Mouse (Mus musculus) gastrocnemius, postnatal 14 days (tissue): ENCODE data around the gene 9230104L09Rik. TPM values are rescaled to one million over a fixed set of nuclear protein-coding genes. Genes with fewer than 3 reads are reported as not detected.

ENCODE experiments used
- DNase-seq: peaks from one replicate; pipeline ENCODE4 v3.0.0; 2021; ENCODE audit warnings: mixed read lengths
- intact Hi-C: fragments of 180-260 bp; cut with DNase I; formaldehyde crosslinking; loops from one replicate; pipeline ENCODE4 v1.15.1; 2025; ENCODE audit warnings: low total_unique reads
- total RNA-seq, 2 experiments: library from RNA; stranded (reverse); gene quantifications; 2 replicates each; pipeline ENCODE4 v1.2.3; 2021

Gene 9230104L09Rik
- total RNA-seq, 2 experiments from 2014 or later = 0.53 to 1.5 TPM

DNA sequence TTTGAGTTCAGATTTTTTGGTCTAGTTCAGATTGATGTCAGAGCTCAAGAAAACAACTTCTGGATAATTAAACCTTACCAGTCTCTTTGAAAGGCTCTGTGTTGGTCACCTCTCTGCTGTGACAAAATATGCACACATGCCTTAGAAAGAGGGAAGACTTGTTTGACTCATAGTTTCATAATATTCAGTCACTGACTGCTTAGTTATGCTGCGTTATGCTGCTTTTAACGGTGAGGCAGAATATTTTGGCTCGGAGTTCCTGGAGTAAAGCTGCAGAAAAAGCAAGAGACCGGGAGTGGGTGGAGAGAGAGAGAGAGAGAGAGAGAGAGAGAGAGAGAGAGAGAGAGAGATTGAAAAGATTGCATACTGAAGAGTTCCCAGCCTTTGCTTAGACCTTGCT, 3.8 kb downstream of the 9230104L09Rik start:
- intact Hi-C loops = no loop called here
- no peak for DNase-seq

DNA sequence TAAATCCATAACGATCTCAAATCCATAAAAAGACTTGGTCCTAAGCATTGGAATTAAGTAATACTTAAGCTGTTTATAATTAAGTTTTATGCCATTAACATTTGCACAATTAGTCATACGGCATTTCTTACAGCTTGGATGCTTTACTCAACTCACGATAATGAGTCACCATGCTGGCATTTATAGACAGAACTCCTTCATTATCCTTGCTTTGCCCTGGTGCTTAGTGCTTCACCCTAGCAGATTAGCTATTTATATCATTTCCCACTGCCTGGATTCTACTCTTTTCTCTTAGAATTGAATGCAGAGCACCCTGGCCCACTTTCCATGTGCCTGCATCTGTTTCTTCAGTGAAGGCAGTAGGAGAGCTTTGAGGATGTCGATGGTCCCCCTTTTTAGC, 7.3 kb downstream of the 9230104L09Rik start:
- intact Hi-C loops = no loop called here

DNA sequence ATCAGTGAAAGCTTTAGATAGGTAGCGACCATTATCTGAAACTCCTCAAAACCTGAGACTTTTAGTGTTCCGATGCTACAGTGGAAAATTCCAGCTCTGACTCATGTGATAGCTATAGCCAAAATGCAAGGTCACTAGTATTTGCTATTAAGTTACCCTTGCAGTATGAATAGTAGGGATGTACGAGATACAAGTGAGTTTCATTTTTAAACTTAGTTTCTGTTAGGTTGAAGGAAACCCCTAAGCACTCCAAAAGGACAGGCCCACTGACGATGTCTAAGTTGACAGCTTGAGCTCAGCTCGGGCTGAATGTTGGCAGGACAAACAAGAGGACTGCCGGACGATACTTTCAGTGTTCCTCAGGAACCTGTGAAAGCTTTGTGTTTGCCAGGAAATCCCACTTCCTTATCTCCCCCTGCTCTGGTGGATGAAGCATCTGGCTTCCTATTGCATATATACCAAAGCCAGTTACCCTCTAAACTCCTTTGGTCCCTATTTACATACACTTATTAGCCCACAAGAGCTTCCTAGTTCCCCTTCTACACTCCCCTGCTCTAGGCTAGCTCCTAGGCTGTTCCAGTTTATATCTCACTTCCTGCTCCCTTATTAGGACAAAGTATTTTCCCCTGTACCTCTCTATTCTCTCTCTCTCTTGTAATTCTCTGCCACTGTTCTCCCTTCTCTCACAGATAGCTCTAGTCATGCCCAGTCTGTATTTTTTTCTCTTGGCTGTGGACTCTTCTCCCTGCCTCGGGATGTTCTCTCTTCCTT, 8.0 kb downstream of the 9230104L09Rik start:
- no peak for DNase-seq
- intact Hi-C loops = no loop called here

More for the DNA sequence above, 7.3 kb downstream of the 9230104L09Rik start:
- DNase-seq = no peak

DNA sequence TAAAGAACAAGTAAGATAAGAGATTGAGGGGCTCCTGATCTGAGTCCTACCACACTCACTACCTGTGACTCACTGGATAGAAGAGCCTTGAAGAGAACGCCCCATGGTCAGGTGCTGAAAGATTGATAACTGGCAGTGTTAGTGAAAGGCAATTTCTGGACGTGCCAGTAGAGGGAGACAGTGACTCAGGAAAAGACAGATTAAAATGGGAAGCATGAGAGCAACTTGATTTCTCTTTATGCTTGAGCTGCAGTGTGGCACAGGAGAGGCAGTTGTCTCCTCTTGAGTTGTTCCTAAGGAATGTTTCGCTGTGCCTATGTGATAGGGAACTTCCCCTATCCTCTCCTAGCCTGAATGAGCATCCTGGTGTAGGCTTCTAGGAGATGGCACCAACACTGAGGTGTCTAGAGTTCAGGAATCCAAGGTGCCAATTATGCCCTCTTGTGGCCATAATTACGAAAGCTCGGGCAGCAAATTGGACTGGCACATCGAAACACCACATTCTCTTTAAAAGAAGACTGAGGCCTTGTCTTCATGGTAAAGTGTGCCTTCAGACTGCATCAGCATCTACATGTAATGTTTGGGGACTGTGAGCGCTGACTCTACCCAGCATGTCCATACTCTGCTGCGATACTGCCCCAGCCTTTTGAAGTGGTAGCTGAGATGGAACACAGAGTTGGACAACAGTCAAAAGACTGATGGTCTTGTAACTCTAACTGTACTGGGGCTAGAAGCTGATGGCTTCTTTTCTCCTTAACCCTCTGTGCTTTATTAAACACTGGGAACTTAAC, 13.5 kb downstream of the 9230104L09Rik start:
- peak; percentile 52 for DNase-seq
- intact Hi-C loops = no loop called here

DNA sequence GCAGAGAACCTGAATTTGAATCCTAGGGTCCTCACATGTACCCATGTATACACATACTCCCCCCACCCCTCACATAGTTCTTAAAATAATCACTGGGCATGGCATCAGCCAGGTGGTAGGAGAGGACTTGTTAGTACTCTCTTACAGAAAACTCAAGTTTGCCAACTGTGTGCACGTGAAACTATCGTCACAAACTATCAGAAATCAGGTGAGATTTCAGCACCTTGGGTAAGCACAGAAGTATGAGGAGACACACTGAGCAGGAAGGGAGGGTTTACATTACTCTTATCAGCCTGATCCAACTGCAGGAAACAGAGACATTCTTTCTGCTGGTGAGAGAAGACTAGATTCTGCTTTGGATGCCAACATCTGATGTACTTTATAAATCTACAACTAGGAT, 25.6 kb downstream of the 9230104L09Rik start:
- no peak for DNase-seq

DNA sequence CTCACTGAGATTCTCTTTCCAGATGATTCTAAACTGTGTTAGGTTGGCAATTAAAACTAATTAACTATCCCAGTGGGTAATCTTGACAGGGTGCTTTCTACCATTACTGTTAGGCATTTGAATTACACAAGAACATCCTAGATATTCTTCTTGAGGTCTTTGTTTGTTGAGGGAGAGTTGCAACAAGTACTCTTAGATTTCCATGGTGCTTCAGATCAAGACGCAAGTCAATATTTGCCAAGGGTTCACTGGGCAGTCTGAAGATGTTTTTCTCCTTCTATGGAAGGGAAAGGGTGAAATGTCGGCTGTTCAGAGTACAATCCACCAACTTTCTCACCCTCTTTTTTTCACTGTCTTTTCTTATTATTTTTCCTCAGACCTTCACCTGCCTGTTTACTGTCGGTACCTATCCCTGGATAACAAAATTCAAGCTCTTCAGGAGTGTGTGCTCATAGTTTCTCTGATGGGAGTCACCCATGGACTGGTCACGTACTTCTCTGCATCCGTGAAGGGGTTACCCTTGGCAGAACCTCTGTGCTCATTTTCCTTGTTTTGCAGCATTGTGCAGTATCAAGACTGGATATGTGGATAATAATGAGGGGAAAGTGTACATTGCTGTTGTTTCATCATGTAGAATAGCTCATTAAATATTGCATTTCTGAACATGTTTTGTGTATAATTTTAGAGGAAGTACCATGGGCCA, 26.6 kb downstream of the 9230104L09Rik start:
- no peak for DNase-seq
- intact Hi-C loops = no loop called here

More for the DNA sequence above, 25.6 kb downstream of the 9230104L09Rik start:
- intact Hi-C loops = no loop called here

DNA sequence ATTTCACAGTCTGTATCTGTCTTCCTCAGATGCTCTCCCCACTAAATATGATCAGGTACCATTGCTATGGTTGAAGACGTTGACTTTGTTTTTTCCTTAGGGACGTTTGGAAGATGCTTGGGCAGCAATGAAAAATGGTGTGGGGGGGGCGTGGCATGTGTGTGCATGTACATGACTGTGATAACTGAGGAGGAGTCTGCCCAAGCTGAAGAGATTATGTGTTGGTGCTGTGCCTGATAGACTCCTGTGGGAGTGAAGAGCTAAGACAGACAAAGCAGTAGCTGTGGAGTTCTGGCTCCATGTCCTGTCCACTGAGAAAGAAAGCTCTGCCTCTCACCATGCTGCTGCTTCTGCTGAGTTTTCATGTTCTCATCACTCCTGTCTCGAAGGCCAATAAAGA, 29.9 kb downstream of the 9230104L09Rik start, which contains the start of gene Cst9:
Gene Cst9 (plus strand): TSS at position 236 of the 400 bp plus-strand sequence.
- DNase-seq = no peak
- intact Hi-C loops = no loop called here

DNA sequence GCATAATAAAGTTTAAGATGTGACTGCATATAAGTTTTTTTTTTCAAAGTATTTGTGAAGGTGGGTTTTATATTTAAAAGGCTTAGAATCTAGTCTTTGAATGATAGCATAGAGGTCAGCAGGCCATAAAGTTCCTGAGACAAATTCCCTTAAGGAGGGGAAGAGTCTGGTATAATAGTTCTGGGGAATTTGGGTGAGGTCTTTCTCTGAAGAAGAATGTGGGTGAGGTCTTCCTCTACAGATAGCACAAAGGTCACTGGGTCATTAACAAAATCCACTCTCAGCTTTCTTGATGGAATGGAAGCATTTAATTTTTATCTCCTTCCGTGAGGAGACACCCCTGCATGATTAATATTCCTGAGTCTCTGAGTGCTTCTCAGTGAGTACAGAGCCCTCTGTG, 38.9 kb downstream of the 9230104L09Rik start:
- intact Hi-C loops = no loop called here
- DNase-seq = no peak

DNA sequence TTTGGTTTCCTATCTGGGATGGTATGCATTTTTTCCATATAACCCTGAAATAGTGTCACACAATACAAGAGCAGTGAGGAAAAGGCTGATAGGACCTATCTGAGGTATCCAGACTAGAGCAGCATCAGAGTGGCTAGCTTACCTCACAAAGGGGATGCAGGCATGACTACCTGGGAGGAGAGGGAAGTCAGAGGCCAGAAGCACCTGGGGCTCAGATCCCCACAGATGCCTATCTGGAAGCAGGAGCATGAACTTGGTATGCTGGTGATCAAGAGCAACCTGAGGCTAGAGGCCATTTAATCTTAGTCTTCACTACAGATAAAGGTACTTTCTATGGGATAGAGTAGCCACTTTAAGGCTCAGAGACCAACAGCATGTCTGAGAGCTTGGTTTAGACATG, 44.9 kb downstream of the 9230104L09Rik start, which contains the start of gene Cst13:
Gene Cst13 (plus strand): TSS at position 173 of the 400 bp plus-strand sequence.
- intact Hi-C loops = no loop called here
- no peak for DNase-seq

DNA sequence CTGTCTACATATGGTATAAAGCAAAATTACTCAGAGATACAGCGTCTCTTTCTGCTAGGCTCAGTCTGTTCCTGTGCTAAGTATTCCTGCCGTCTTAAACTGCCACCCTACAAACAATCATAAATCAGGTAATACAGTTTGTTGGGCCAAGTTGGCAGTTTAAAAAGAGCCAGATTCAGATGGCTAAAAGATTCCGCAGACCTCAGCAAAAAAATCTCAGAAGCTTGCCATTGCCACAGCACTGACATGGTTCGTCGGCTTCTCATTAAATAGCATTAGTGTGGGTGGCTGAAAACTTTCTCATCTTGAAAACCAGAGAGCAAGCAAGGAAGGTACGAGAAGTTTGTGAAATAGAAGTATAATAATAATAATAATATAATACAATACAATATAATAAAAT, 58.1 kb downstream of the 9230104L09Rik start:
- intact Hi-C loops = no loop called here
- no peak for DNase-seq

DNA sequence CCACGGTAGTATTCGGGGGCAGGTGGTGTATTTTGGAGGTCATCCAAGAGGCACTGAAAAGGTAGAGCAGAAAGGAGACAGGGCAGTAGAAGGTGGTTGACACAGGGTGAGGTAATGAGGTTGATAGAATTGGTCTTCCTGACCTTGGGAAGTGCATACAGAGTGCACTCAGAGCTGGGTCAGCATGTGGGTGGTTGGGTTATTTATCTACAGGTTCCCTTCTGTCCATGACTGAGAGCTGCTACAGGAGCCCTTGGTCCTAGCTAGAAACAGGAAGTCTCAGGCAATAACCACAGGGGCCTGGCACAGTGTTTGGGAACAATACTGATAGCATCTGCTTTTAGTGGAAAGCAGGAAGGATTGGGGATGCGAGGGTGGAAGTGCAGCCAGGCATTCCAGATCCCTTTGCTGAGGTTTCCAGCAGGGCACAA, 63.3 kb downstream of the 9230104L09Rik start:
- no peak for DNase-seq
- intact Hi-C loops = no loop called here

DNA sequence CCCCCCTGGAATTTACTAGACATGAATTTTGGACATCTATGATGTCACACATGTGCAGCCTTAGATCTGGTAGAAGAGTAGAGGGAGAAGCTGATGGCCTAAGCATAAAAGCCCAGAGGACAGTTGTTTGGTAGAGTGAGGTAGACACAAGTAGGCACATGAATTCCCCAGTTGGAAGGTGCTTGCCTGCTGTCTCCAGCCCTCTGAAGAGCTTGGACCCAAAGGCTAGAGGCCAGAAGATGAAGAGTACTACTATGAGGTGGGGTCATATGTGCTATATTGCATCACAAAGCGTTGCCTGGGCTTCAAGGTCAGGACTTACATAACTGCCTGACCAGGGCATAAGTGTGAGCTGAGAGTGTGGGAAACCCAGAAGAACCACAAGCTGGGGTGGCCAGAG, 66.4 kb downstream of the 9230104L09Rik start, which contains the start of gene Cst8:
Gene Cst8 (plus strand): TSS at position 301 of the 400 bp plus-strand sequence.
- intact Hi-C loops = no loop called here
- DNase-seq = no peak

Other genes starting within 250 kb of the 9230104L09Rik start
- gene Nxt1, start 192.4 kb downstream of the 9230104L09Rik start, total RNA-seq = 1 to 10 TPM; 4.7 to 5.3 TPM
- 10 to 100 TPM; 13.4 to 13.9 TPM for gene Gzf1, start 184.0 kb downstream of the 9230104L09Rik start, total RNA-seq
- 1 to 10 TPM; 3.3 to 4.1 TPM for gene Napb, start 132.6 kb downstream of the 9230104L09Rik start, total RNA-seq
- not detected for gene Cstl1, start 114.7 kb downstream of the 9230104L09Rik start, total RNA-seq
- gene Cst11, start 93.5 kb downstream of the 9230104L09Rik start, total RNA-seq = not detected
- gene 8030411F24Rik, start 83.0 kb downstream of the 9230104L09Rik start, total RNA-seq = not detected
- not detected for gene Cst12, start 75.7 kb downstream of the 9230104L09Rik start, total RNA-seq
- not detected for gene Cst8, start 66.3 kb downstream of the 9230104L09Rik start, total RNA-seq
- not detected for gene Cst13, start 45.0 kb downstream of the 9230104L09Rik start, total RNA-seq
- gene Cst9, start 29.9 kb downstream of the 9230104L09Rik start, total RNA-seq = not detected
- gene Cst3, start 10.7 kb upstream of the 9230104L09Rik start, total RNA-seq = 100 to 1,000 TPM; 488 to 506 TPM
- gene Gm1330, start 138.2 kb upstream of the 9230104L09Rik start, total RNA-seq = not detected
- gene Gm10750, start 152.2 kb upstream of the 9230104L09Rik start, total RNA-seq = not detected